Mouse (Mus musculus): ENCODE results near the gene Txnrd2.

The Txnrd2 gene

DNA sequence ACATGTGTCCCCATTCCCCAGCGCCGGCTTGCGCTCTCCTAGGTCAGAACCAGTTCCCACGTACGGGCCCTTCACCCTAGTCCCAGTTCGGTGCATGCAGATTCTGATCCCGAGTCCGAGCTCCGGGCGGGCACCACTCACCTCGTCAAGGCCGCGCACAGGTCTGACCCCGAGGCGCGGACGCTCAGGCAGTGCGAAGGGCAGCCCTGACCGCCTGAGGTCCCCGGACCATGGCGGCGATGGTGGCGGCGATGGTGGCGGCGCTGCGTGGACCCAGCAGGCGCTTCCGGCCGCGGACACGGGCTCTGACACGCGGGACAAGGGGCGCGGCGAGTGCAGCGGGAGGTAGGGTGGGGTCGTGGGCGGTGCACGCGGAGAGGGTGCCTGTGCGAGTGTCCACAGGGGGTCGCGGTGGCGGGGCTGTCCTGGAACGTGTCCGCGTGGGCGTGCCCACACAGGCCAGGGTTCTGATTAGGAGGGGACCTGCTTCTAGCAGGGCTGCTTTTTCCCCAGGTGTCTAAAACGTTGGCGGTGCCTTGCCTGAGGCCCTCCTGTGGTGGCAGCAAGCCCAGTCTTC, at the start of gene Txnrd2:
Gene Txnrd2, plus strand, starts transcription at position 170 of the 577 bp plus-strand sequence.
- DNase-seq (ENCODE audit: low read depth, low spot score): peak; percentile 44

DNA sequence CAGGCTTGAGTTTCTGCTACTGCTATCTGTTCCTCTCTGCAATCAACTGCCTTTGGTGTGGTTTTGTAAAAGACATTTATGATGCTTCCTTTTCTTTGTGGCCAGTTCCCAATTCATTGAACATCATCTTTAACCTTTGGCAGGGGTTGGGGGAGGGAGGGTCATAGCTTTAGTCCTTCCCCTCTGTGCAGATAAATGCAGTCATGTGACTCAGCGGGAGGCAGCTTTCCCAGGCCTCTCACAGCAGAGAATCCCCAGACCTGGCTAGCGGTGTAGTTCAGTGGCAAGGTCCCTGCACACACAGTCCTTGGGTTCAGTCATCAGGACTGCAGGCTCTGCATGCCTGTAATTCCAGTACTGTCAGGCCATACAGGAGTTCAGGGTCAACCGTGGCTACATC, 49.0 kb upstream of the Txnrd2 start:
- no peak for DNase-seq (ENCODE audit: low read depth, low spot score)

DNA sequence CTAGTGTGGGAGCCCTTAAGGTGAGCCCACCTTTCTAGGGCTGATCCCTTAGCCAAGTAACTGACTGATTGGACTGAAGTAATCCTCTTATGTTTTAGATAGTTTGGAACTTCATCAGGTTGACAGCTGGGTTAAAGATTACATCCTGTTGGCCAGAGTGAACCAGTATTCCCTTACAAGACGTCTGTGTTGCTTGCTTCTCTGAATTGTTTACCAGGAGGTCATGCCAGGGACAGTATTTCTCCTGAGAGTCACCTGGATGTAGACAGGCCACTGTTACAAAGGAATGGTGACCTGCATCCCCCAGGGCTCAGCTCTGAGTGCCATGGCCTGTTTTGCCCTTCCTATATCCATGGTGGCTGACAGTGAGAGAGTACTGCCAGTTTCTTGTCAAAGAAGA, 47.7 kb upstream of the Txnrd2 start:
- DNase-seq (ENCODE audit: low read depth, low spot score): no peak

GRCm38 (mm10) chr16:18379338-18380001, 46.7 kb upstream of the Txnrd2 start:
- DNase-seq (ENCODE audit: low read depth, low spot score): no peak

GRCm38 (mm10) chr16:18380495-18381063, 45.6 kb upstream of the Txnrd2 start:
- no peak for DNase-seq (ENCODE audit: low read depth, low spot score)

GRCm38 (mm10) chr16:18381621-18382258, 44.4 kb upstream of the Txnrd2 start:
- DNase-seq (ENCODE audit: low read depth, low spot score): no peak

DNA sequence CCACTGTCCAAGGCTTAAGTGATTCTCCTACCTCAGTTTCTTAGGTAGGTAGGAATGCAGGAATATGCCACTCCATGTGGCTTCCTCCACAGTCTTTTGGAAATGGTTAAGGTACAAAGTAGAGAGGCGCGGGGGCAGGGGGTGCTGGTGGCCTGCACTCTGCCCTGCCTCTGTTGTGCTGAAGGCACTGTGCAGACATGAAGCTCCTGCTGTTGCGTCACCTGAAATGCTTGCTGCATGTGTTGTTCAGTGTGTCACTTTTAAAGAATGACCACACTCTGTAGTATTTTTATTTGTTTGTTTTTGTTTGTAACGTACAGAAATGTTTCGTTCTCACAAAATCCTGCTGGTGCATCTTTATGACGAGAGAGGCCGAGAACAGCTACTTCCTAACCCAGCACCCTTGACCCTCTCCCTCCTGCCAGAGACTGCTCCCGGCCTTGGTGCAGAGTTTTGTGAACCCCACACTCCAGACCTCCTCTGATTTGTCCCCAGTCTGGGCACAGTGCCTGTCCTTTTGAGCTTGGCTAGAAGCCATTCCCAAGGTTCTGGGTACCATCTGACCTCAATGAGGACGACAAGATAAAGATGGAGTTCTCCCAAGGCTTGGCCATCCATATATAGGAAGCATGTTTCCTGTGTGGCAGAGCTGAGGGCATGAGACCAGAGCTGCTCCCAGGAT, 43.0 kb upstream of the Txnrd2 start:
- no peak for DNase-seq (ENCODE audit: low read depth, low spot score)

GRCm38 (mm10) chr16:18383756-18384155, 42.4 kb upstream of the Txnrd2 start:
- DNase-seq (ENCODE audit: low read depth, low spot score): no peak

DNA sequence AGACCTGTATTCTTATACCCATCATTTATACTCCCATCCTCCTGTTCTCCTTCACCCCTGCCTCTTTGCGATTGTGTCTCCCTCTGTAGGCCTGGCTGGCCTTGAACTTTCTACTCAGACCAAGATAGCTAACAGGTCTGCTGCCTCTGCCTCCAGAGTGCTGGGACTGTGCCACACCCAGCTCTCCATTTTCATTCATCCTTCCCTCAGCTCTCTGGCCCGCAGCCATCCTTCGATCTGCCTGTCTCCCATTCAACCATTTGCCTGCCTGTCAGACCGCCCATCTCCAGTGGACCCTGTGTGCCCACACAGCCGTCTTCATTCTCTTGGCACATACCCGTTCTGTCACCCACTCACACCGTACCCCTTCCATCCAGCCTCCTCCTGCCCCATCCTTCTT, 42.0 kb upstream of the Txnrd2 start:
- DNase-seq (ENCODE audit: low read depth, low spot score): no peak

GRCm38 (mm10) chr16:18384659-18385058, 41.5 kb upstream of the Txnrd2 start:
- DNase-seq (ENCODE audit: low read depth, low spot score): no peak

DNA sequence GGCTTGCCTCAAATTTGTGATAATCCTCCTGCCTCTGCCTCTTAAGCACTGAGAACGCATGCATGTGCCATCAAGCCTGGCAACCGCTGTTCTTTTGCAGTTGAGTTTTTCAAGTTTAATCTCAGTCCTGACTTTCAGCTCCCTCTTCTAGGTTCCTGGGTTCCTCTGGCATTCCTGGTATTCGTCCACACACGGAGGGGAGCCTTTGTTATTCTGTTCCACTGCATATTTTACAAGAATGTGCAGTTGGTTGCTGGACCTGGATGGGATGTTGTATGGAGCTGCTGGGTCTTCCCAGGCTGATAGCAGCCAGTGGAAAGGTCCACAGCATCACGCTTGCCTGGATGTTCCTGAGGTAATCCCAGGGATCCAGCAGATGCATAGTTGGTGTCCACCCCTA, 40.8 kb upstream of the Txnrd2 start:
- no peak for DNase-seq (ENCODE audit: low read depth, low spot score)

GRCm38 (mm10) chr16:18386451-18386850, 39.7 kb upstream of the Txnrd2 start:
- no peak for DNase-seq (ENCODE audit: low read depth, low spot score)

DNA sequence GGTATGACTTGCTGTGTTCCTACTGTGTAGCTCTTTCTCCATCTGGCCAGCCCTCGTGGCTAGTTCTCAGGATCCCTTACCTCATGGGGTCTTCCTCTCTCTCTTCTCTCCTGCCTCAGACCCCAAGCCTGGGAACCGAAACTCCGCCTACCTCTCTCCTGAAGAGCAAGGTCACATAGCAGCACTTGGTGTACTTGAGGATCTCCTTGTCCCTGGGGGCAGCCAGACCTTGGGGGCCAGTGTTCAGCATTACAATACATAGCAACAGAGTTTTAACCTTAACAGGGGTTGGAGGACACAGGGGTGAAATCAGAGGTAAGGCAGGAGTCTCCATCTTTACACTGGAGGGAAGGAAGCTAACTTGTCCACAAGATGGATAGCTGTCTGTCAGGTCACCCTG, 39.2 kb upstream of the Txnrd2 start:
- DNase-seq (ENCODE audit: low read depth, low spot score): no peak

DNA sequence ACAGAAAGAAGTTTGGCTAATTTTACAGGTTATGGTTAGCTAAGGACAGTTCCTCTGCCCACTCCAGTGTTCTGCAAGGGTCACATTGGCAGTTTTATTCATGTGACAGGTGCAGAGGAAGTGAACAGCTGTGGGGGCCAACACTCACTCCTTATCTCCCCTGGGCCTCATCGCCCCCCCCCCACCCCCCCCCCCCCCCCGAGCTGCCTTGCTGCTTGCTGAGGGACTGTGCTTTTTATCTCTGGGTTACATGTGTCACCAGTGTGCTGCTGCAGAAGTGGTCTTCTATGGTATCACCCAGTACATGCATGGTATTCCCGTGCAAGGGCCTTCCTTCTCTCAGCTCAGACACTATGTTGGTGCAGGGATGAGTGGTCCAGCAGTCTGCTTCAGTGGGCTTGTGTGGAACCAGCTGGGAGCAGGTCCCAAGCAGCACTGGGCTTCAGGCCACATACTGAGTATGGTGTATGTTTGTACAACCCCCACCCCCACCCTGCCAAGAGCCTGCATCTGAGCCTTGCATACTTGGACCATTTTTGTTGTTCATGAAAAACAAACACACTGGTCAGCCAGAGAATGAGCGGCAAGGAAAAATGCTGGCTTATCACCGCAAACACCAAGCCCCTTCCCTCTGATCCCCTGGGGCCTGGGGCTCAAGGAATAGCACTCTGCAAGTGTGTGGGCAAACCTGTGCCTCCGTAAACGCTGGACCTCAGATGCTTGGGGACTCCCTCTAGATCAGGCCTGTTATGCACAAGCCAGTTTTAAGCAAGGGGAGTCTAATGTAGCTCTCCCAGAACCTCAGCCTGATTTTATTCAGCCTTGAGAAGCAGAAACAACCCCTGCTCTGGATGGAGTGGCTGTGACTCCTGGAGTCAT, 38.2 kb upstream of the Txnrd2 start:
- no peak for DNase-seq (ENCODE audit: low read depth, low spot score)

GRCm38 (mm10) chr16:18388583-18389435, 37.4 kb upstream of the Txnrd2 start:
- DNase-seq (ENCODE audit: low read depth, low spot score): no peak

GRCm38 (mm10) chr16:18390399-18390798, 35.8 kb upstream of the Txnrd2 start:
- DNase-seq (ENCODE audit: low read depth, low spot score): no peak

- no peak for DNase-seq (ENCODE audit: low read depth, low spot score)
These were observed 35.1 kb upstream of the Txnrd2 start for GRCm38 (mm10) chr16:18391127-18391526.

DNA sequence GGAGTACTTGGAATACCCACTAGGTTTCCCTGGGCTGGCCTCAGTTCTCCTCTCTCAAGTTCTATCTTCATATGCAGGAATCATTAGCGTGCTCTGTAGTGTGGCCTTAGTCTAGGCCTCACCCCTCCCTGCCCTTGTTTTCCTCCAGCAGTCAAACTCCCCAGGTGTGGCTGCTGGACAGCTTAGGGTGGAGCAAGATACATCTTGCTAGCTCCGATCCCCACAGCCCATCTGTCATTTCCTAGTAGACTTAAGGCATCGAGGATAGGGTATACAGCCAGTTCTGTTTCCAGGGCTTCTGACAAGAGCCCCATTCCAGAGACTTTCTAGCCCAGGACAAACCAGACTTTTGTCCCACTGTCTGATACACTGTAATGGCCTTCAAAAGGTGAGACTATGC, 34.5 kb upstream of the Txnrd2 start:
- DNase-seq (ENCODE audit: low read depth, low spot score): no peak

DNA sequence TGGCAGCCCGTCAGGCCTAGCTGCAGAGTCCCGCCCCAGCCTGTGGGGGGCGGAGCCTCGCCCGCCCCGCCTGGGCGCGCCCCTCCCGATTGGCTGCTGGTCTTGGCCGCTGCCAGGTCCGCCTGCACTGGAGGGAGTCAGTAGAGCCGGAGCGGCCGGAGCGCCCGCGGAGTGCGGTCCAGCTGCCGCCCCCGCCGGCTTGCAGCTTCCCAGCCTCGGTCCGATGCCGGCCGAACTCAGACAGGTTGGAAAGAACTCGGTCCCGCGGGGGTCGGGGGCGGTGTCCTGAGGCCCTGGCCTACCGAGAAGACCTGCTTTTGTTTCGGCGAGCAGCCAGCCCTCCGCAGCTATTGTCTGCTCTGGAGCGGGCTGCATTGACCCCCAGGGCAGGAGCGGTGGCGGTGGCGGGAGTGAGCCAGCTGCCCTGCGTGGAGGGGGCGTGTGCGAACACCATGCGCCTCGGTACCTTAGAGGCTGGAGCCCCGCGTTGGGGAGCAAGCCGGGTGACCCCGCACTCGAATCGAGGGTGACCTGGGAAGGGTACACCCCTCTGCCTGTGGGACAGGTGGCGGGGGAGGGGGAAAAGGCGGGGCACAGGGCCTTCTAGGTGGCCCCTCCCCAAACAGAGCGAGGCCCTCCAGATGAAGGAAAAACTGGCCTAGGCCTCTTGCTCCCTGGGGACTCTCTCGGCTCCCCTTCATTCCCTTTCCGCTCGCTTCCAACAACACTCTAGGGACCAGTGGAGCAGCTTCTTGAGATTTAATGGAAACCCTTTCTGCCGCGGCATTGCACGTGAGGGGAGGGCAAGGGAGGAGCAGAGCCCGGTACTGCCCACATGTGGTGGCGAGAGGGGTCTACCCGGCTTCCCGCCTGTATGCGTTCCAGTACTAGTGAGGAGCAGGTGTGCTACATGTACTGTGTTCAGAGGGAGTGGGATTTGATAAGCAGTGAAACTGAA, 33.4 kb upstream of the Txnrd2 start:
- DNase-seq (ENCODE audit: low read depth, low spot score): no peak

Measured in retina, adult 2 months (tissue).